Mouse (Mus musculus) heart, adult 2 months (tissue): ENCODE measurements around the gene E130308A19Rik.

Experiments
- CTCF ChIP-seq: fragments of 200-600 bp; IDR thresholded peaks from 2 replicates; pipeline ENCODE4 v1.8.1; 2022; ENCODE audit warnings: antibody characterized with exemption, mild to moderate bottlenecking, moderate library complexity
- EP300 ChIP-seq: fragments of 200-500 bp; IDR thresholded peaks from 2 replicates; pipeline ENCODE4 v1.6.1; 2011; ENCODE audit warnings: low read depth, low read length, control low read depth; ENCODE audit not compliant: insufficient read depth
- POLR2A ChIP-seq: fragments of 200-500 bp; IDR thresholded peaks from 2 replicates; pipeline ENCODE4 v1.6.1; 2011; ENCODE audit warnings: mild to moderate bottlenecking, low read depth, low read length, control low read depth; ENCODE audit not compliant: insufficient read depth

- TF ChIP-seq POLR2A (no peak), CTCF (no peak), EP300 (no peak)
Measured at GRCm38 (mm10) chr4:59682491-59682890, 56.5 kb downstream of the E130308A19Rik start.
